Mouse (Mus musculus): Measurements from ENCODE around the gene Ugt1a7c. TPM values are rescaled to one million over a fixed set of nuclear protein-coding genes. Genes with fewer than 3 reads are reported as not detected.

Gene Ugt1a7c
- polyA plus RNA-seq (2017; shearing (Covaris generic)): 0.89 TPM

GRCm38 (mm10) chr1:88094941-88095492, at the start of gene Ugt1a7c:
Ugt1a7c (plus strand) TSS chr1:88095062.

GRCm38 (mm10) chr1:88055088-88055487, 39.8 kb upstream of the Ugt1a7c start, which contains the start of gene Ugt1a10:
Ugt1a10 (plus strand) TSS chr1:88055388.

DNA sequence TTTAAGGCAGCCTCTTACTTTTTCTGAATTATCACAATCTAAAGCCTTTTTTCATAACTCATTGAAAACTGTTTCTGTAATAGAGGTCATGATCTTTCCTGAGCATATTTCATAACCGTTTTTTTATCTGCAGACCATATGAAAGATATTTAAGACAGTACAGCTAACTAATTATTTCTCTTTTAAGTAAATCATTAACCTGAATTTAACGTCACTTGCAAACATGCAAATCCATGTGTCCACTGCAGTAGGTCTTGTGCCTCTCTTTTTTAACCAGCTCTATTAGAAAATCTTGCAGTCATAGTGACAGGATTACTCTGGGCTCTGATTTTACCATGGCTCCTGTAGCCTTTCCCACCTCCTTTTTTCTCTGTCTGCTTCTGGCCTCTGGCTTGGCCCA, 24.4 kb upstream of the Ugt1a7c start, which contains the start of gene Ugt1a9:
TSS of gene Ugt1a9 (plus strand) at position 306 of the 400 bp plus-strand sequence.

DNA sequence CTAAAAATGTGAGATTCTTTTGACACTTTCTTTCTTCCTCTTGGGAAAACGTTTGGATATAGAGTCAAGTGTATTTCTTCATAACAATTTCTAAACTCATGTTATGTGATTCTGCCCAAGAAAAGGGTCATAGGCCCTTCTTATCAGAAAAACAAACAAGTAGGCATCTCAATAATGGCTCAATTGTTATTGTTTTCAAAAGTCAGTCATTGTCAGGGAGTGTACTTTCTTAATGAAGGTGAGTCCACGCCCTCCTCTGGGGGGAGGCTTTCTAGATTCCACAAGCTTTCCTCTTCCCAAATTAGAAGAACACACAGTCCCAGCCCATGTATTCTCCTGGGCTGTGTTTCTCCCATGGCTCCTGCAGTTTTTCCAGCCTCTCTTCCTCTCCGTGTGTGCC, 7.3 kb upstream of the Ugt1a7c start, which contains the start of gene Ugt1a8:
TSS of gene Ugt1a8 (plus strand) at position 301 of the 400 bp plus-strand sequence.

DNA sequence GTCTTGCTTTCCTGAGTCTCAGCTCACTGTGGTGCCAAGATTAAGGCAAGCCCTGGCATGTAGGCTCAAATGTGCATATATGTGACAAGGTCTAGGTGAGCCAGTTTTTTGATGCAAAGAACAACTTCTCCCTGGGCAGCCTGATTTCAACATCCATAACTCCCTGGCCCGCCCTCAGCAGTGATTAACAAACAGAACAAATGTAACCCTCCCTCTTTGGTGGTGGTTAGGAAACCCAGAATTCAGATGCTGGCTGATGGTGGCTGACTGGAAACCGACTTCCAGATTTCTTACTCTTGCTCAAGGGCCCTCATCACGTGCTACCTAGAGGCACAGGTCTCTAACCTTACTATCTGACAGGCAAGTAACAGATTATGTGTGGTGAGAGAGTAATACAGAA, 8.2 kb downstream of the Ugt1a7c start, which contains the start of gene Ugt1a6b:
TSS of gene Ugt1a6b (plus strand) at position 234 of the 400 bp plus-strand sequence.

GRCm38 (mm10) chr1:88134457-88135011, 39.7 kb downstream of the Ugt1a7c start, which contains the start of gene Ugt1a6a:
Ugt1a6a (plus strand) TSS chr1:88134809.

DNA sequence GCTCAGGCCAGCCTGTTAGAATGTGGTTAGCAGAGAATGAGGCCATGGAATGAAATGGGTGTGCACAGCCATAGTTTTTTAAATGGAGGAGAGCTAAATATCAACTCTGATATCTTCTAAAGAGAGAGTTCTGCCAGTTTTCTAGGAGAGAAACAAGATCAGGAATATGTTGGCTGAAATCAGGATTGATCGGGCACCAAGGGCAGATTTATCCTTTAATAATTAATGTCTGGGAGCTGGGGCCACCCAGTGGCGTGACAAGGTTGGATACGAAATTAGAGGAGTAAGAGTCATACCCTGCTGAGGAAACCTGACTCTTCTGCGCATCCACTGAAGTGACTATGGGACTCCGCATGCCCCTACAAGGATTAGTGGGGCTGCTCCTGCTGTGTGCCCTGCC, 70.8 kb downstream of the Ugt1a7c start, which contains the start of gene Ugt1a5:
TSS of gene Ugt1a5 (plus strand) at position 302 of the 400 bp plus-strand sequence.

GRCm38 (mm10) chr1:88200456-88200855, 105.6 kb downstream of the Ugt1a7c start, which contains the start of gene Ugt1a2:
Ugt1a2 (plus strand) TSS chr1:88200601.

DNA sequence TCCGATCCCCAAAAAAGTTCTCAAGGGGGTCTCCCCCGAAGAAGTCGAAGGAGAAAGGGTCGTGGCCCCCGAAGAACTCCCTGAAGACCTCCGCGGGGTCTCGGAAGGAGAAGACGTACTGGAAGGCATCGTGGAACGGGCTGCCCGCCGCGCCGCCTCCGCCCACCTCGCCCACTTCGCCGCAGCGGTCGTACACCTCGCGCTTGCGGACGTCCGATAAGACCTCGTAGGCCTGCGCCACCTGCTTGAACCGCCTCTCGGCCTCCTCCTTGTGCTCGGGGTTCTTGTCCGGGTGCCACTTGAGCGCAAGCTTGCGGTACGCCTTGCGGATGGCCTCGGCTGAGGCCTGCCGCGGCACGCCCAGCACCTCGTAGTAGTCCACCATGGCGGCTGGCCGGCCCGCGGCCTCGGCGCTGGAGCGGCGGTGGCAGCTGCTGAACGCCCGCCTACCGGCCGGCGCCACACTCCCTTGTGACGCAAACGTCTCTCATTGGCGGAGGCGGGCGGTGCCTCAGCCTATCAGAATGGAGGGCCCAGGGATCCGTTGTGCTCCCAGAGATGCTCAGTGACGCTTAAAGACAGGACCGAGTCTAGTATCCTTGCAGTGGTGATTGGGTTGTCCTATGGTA, 110.5 kb downstream of the Ugt1a7c start, which contains the start of gene Dnajb3:
TSS of gene Dnajb3 (minus strand) at position 489 of the 629 bp plus-strand sequence.

DNA sequence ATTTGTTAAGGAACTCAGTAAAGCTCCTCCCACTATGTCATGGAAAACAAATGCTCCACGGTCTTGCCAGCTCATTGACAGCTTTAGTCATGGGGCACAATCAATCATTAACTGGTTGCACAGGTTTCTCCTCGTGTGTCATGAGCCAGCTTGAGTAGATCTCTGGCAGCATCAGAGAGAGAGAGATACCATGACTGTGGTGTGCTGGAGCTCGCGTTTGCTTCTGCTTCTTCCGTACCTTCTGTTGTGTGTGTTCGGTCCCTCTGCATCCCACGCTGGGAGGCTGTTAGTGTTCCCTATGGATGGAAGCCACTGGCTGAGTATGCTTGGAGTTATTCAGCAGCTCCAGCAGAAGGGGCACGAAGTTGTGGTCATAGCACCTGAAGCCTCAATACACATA, 117.0 kb downstream of the Ugt1a7c start, which contains the start of gene Ugt1a1:
TSS of gene Ugt1a1 (plus strand) at position 148 of the 400 bp plus-strand sequence.

DNA sequence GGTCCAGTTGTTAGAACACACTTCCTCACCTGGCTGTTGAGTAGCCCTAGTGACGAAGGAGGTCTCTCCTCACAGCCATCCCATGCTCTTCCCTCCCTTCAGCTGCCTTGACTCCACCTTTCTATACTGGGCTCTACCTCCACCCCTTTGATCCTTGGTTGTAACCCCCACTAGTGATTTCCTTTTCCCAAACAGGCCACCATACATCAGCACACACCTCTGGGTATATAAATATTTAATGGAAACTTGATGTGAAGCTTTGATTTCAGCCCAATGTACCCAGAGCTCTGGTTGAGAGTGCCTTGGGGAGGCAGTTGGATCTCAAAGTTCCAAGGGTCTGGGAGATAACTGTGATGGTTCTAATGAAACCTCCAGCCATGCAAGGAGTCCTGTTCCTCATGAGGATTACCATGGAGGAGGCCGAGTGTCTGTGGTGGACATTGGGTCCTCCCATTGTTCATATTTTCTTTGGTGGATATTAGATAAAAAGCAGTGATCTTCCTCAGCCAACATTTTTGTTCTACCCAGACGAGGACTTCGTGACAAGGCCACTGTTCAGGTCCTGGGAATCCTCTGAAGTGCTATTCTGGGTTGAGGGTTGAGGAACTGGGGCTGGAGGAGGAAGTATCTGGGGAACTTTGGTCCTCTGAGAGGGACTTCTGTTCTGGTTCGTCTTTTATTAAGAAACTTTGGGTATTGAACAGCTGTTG, 132.0 kb downstream of the Ugt1a7c start, which contains the start of gene Mroh2a:
TSS of gene Mroh2a (plus strand) at position 317 of the 710 bp plus-strand sequence.

Other genes starting within 250 kb of the Ugt1a7c start
- 61.9 TPM for gene Dgkd, start 241.8 kb upstream of the Ugt1a7c start, polyA plus RNA-seq (2017; shearing (Covaris generic))
- 27.2 TPM for gene Usp40, start 86.5 kb upstream of the Ugt1a7c start, polyA plus RNA-seq (2017; shearing (Covaris generic))
- gene Ugt1a10, start 39.7 kb upstream of the Ugt1a7c start, polyA plus RNA-seq (2017; shearing (Covaris generic)): not detected
- gene Ugt1a9, start 24.3 kb upstream of the Ugt1a7c start, polyA plus RNA-seq (2017; shearing (Covaris generic)): not detected
- not detected for gene Ugt1a8, start 7.2 kb upstream of the Ugt1a7c start, polyA plus RNA-seq (2017; shearing (Covaris generic))
- gene Ugt1a6b, start 8.2 kb downstream of the Ugt1a7c start, polyA plus RNA-seq (2017; shearing (Covaris generic)): 0.46 TPM
- gene Ugt1a6a, start 39.7 kb downstream of the Ugt1a7c start, polyA plus RNA-seq (2017; shearing (Covaris generic)): 0.45 TPM
- not detected for gene Ugt1a5, start 71.0 kb downstream of the Ugt1a7c start, polyA plus RNA-seq (2017; shearing (Covaris generic))
- gene Ugt1a2, start 105.5 kb downstream of the Ugt1a7c start, polyA plus RNA-seq (2017; shearing (Covaris generic)): not detected
- gene Dnajb3, start 110.7 kb downstream of the Ugt1a7c start, polyA plus RNA-seq (2017; shearing (Covaris generic)): 0.94 TPM
- gene Ugt1a1, start 116.9 kb downstream of the Ugt1a7c start, polyA plus RNA-seq (2017; shearing (Covaris generic)): not detected
- 1.00 TPM for gene Mroh2a, start 131.9 kb downstream of the Ugt1a7c start, polyA plus RNA-seq (2017; shearing (Covaris generic))
- gene Hjurp, start 182.6 kb downstream of the Ugt1a7c start, polyA plus RNA-seq (2017; shearing (Covaris generic)): 121 TPM
- not detected for gene Trpm8, start 182.6 kb downstream of the Ugt1a7c start, polyA plus RNA-seq (2017; shearing (Covaris generic))